Mouse (Mus musculus) heart, postnatal 0 days (tissue): ENCODE data around the gene Uba2. TPM values are rescaled to one million over a fixed set of nuclear protein-coding genes. Genes with fewer than 3 reads are reported as not detected.
"Not testable (repeated sequence)": the region's sequence is repeated elsewhere in the genome, so short reads cannot be mapped to it uniquely, and the experiment has no call there.

Experiments
- ATAC-seq: fragments of 200-750 bp; cut with Nextera tagmentation; 2 replicates; pipeline ENCODE4 v1.8.0; 2017; ENCODE audit warnings: low read depth, moderate number of reproducible peaks, moderate library complexity; ENCODE audit not compliant: insufficient read depth
- DNase-seq: peaks from one replicate; pipeline ENCODE4 v3.0.0-alpha.2; 2016; ENCODE audit warnings: low spot score
- H3K27ac ChIP-seq: fragments of 300-500 bp; sonication (generic); 2 replicates; pipeline ENCODE4 v1.5.1; 2014; ENCODE audit warnings: low read depth, mild to moderate bottlenecking
- H3K27me3 ChIP-seq: fragments of 300-500 bp; sonication (generic); 2 replicates; pipeline ENCODE4 v1.6.1; 2014; ENCODE audit warnings: low read length, mixed read lengths; ENCODE audit not compliant: control insufficient read depth, insufficient read depth
- H3K36me3 ChIP-seq: fragments of 300-500 bp; sonication (generic); replicated peaks from 2 replicates; pipeline ENCODE4 v1.6.1; 2014; ENCODE audit warnings: low read length, mixed read lengths; ENCODE audit not compliant: control insufficient read depth, insufficient read depth
- H3K4me1 ChIP-seq: fragments of 300-500 bp; sonication (generic); 2 replicates; pipeline ENCODE4 v1.6.1; 2014; ENCODE audit warnings: antibody characterized with exemption; ENCODE audit not compliant: control insufficient read depth, insufficient read depth
- H3K4me2 ChIP-seq: fragments of 300-500 bp; sonication (generic); 2 replicates; pipeline ENCODE4 v1.6.1; 2014; ENCODE audit warnings: low read depth, mild to moderate bottlenecking, low read length, moderate library complexity
- H3K4me3 ChIP-seq: fragments of 300-500 bp; sonication (generic); 2 replicates; pipeline ENCODE4 v1.5.1; 2014; ENCODE audit warnings: low read depth, low read length
- H3K9ac ChIP-seq: fragments of 300-500 bp; sonication (generic); replicated peaks from 2 replicates; pipeline ENCODE4 v1.6.1; 2014; ENCODE audit warnings: low read depth, low read length, mixed read lengths
- H3K9me3 ChIP-seq: fragments of 300-500 bp; sonication (generic); replicated peaks from 2 replicates; pipeline ENCODE4 v1.6.1; 2016; ENCODE audit warnings: low read length; ENCODE audit not compliant: control insufficient read depth
- CTCF ChIP-seq: IDR thresholded peaks from 2 replicates; pipeline ENCODE4 v1.5.1; 2016; ENCODE audit warnings: antibody characterized with exemption, control low read depth, low read depth
- EP300 ChIP-seq: IDR thresholded peaks from 2 replicates; pipeline ENCODE4 v1.6.1; 2016; ENCODE audit warnings: antibody characterized with exemption, low read depth
- WGBS: fragments of 180-500 bp; shearing (Covaris S2); extraction: QIAGEN DNeasy Blood & Tissue Kit; methylation state at CpG from one replicate; pipeline ENCODE4 v1.1.7; 2014; 5-methylcytosine and 5-hydroxymethylcytosine counted together
- polyA plus RNA-seq: library from polyadenylated mRNA; unstranded; fragments of >200 nt; fragmentation: Nextera tagmentation; extraction: Ambion mirVana; gene quantifications from 2 replicates; pipeline ENCODE4 v1.2.1, GENCODE M21; 2015
- total RNA-seq: library from RNA; depleted of rRNA; stranded (reverse); fragments of >200 nt; gene quantifications from 2 replicates; pipeline ENCODE4 v1.2.3, GENCODE M21; 2014; ENCODE audit warnings: low replicate concordance

Uba2 gene
- total and polyA plus RNA-seq, 2 experiments from 2014 or later, result 54.8 to 59.3 TPM

- H3K4me1 ChIP-seq, result peaks cover 7% of the 10 kb centered on the region; the same call in 1 of the 2 replicates
- no peaks in the 10 kb centered on the region for H3K9me3 ChIP-seq
- H3K4me2 ChIP-seq, result peak overlapping the region; percentile 74
- DNase-seq, result peak; percentile 5
- 7% methylated on average over 3 of the region's 3 CpGs for WGBS
- H3K27me3 ChIP-seq, result no peaks in the 10 kb centered on the region
- TF ChIP-seq CTCF (no peak), EP300 (no peak)
- H3K9ac ChIP-seq, result peak overlapping the region; percentile 96
- peak overlapping the region; percentile 83 for H3K4me3 ChIP-seq
- ATAC-seq, result no peak
- H3K36me3 ChIP-seq, result no peaks in the 10 kb centered on the region; the same call in 1 of the 2 replicates
- H3K27ac ChIP-seq, result peak overlapping the region; percentile 15; the same call in 1 of the 2 replicates
Measured at GRCm38 (mm10) chr7:34131959-34132354, 37.4 kb downstream of the Uba2 start.

DNA sequence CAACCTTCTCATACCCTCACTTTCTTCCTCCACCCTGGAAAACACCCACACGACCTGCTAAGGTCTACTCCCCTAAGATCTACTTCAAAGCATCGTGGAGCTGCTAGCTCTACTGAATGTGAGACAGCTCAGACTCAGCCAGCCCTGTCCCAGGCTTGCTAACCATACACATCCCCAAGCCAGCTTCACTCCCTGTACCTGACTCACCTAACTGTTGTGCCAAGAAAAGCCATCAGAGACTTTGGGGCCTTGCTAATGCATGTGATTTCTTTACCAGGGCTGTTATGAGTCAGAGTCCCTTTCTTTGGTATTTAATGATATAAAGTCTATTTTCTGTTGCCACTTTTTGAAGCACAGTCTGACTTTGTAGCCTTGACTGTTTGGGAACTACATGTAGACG is 38.3 kb downstream of the Uba2 start:
- Histone ChIP-seq H3K4me1 (peaks cover 7% of the 10 kb centered on the region; the same call in 1 of the 2 replicates), H3K27me3 (no peaks in the 10 kb centered on the region), H3K9me3 (no peaks in the 10 kb centered on the region), H3K9ac (0 out of 2 replicates have a peak overlapping the region, but pooled peaks have one; percentile 96), H3K27ac (no peak overlapping the region), H3K4me3 (peak overlapping the region; percentile 83; the same call in 1 of the 2 replicates), H3K36me3 (no peaks in the 10 kb centered on the region; the same call in 1 of the 2 replicates), H3K4me2 (peak overlapping the region; percentile 74; the same call in 1 of the 2 replicates)
- 67% methylated on average over 3 of the region's 3 CpGs for WGBS
- ATAC-seq (no peak), DNase-seq (no peak)
- TF ChIP-seq CTCF, result no peak
- no peak for TF ChIP-seq EP300

DNA sequence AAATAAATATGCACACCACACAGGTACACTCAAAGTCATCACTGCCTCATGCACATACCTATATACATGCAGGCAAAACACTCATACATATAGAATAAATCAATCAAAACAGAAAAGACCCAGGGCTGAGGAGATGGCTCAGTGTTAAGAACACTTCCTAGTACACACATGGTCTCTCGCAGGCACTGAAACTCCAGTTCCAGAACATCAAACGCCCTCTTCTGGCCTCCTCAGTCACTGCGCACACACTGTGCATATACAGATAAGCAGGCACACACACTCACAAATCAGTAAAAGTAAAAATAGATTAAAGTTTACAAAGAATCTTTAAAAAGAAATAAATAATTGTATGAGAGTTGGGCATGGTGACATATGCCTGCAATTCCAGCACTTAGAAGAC is 43.1 kb downstream of the Uba2 start:
- H3K4me1 ChIP-seq, result no peaks in the 10 kb centered on the region
- ATAC-seq, result no peak
- H3K9ac ChIP-seq, result no peak overlapping the region
- no peak overlapping the region for H3K4me2 ChIP-seq
- DNase-seq, result no peak
- no peaks in the 10 kb centered on the region for H3K9me3 ChIP-seq
- H3K36me3 ChIP-seq, result no peaks in the 10 kb centered on the region; the same call in 1 of the 2 replicates
- no peaks in the 10 kb centered on the region for H3K27me3 ChIP-seq
- H3K27ac ChIP-seq, result no peak overlapping the region
- TF ChIP-seq CTCF, result no peak
- no peak for TF ChIP-seq EP300
- no peak overlapping the region for H3K4me3 ChIP-seq
- WGBS, result 78% methylated on average over 3 of the region's 3 CpGs

DNA sequence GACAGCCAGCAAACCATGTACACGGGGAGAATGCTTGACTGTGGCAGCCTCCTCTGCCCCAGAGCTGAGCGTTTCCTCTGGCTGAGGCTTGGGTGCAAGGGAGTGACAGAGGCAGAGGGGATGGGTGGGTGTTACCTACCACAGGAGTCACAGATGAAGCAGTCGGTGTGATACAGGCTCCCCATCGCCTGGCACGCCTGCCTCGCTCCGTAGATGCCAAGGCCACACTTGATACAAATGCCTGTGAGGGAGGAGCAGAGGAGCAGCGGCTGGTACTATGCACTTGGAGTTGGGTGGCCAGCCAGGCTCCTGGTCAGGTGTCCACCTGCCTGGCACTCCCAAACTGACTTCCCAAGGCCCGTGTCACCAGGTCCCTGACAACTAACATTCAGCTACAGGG is 44.1 kb downstream of the Uba2 start:
- H3K27ac ChIP-seq, result no peak overlapping the region
- H3K4me2 ChIP-seq, result no peak overlapping the region
- 84% methylated on average over 9 of the region's 9 CpGs for WGBS
- H3K4me3 ChIP-seq, result no peak overlapping the region
- H3K36me3 ChIP-seq, result no peaks in the 10 kb centered on the region; the same call in 1 of the 2 replicates
- ATAC-seq (no peak), DNase-seq (no peak)
- no peak overlapping the region for H3K9ac ChIP-seq
- no peaks in the 10 kb centered on the region for H3K27me3 ChIP-seq
- no peak for TF ChIP-seq EP300
- no peak for TF ChIP-seq CTCF
- no peaks in the 10 kb centered on the region for H3K4me1 ChIP-seq
- H3K9me3 ChIP-seq, result no peaks in the 10 kb centered on the region

GRCm38 (mm10) chr7:34122987-34123720 is 46.2 kb downstream of the Uba2 start:
- no peak overlapping the region for H3K4me2 ChIP-seq
- WGBS, result 82% methylated on average over 6 of the region's 6 CpGs
- H3K27ac ChIP-seq, result no peak overlapping the region
- H3K4me3 ChIP-seq, result no peak overlapping the region
- DNase-seq (peak; percentile 6), ATAC-seq (no peak)
- H3K4me1 ChIP-seq, result no peaks in the 10 kb centered on the region
- H3K36me3 ChIP-seq, result peaks cover 7% of the 10 kb centered on the region
- no peaks in the 10 kb centered on the region for H3K9me3 ChIP-seq
- peak; percentile 49 for TF ChIP-seq CTCF
- TF ChIP-seq EP300, result no peak
- H3K27me3 ChIP-seq, result no peaks in the 10 kb centered on the region
- H3K9ac ChIP-seq, result no peak overlapping the region

- H3K9me3 ChIP-seq, H3K4me3 ChIP-seq, H3K27ac ChIP-seq, ATAC-seq, H3K27me3 ChIP-seq, H3K4me1 ChIP-seq, DNase-seq, H3K9ac ChIP-seq, H3K4me2 ChIP-seq: not testable (repeated sequence)
- WGBS, result 28% methylated on average over 1 of the region's 1 CpGs
- peaks cover 23% of the 10 kb centered on the region for H3K36me3 ChIP-seq
Measured at GRCm38 (mm10) chr7:34120636-34121035, 48.8 kb downstream of the Uba2 start.
